Mouse (Mus musculus): ENCODE measurements at regions not wholly inside any gene's neighbourhood (a gene's known extent, or its start where the extent isn't known, plus 50 kb on each side); places are given as distances from the start of the nearest gene placed in this dataset.
A peak's percentile ranks its signal among the peaks of the same experiment; 100 is the strongest.

DNA sequence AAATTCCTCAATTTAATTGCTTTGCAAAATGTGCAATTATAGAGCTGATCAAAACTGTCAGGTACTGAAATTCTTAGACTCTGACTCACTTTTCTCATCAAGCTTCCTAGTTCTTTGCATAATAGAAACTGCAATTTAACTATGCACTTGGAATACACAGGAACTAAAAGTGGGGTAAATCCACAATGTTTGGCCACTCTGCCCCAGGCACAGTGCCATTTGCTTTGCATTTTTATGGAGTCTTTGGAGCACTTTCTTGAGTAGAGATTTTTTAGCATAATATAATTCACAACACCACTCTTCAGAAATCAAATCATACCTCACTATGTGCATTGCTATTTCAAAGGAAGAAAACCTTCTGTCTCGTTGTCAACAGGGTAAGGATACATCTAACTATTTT, 414.5 kb upstream of the A730009L09Rik start:
- DNase-seq = no peak

DNA sequence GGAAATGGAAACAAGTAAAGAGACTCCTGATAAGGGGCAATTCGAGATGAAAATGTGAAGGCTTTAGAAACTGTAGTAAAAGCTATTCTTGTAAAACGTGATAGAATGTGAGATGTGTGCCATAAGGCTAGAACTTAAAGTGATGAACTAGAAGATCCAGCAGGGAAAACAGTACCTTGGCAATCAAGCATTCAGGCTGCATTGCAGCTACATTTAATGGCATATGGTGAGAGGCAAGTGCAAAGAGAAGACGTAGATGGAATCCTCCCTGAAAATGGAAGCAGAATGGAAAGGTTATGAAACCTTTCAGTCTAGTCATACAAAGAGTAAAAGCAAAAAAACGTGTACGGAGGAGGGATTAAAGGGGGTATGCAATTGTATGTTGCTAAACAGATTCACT, 403.3 kb upstream of the A730009L09Rik start:
- DNase-seq = no peak

DNA sequence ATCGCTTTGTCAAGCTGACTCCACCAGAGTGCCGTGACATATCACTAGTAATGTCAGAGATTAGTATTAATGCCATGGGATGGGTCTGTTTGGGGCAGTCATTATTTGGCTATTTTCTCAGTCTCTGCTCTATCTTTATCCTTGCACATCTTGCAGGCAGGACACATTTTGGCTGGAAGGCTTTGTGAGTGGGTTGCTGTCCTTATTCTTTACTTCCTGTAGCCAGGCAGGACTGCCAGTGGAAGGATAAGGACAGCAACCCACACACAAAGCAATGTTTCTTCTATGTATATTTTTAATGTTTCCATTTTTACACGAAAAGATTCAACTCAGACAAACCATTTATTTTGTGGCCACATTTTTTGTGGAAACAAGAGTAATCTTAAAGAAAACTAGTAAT, 397.4 kb upstream of the A730009L09Rik start:
- no peak for DNase-seq

DNA sequence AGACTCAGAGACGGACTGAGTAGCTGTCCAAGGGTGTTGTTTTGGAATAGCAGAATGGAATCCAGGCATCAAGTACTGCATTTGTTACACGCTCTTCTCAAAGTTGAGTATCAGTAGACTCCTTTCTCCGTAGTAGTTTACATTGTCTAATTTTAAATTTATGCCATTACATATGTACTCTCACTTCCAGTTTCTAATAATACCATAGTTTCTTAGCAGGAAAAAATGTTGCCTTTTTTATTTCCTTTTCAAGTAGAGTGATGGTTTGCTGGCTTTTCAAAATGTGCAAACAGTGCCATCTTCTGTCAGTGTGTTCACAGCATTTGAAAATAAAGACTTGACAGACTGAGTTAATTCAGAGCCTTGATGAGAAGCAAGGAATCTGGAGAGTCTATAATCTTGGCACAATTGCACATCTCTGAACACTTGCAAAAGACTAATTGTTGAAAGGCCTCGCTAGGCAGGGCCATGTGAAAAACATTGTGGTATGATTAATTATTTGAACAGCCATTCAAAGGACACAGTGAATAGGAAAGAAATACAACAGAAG, 379.2 kb upstream of the A730009L09Rik start:
- peak; percentile 12 to 42 for DNase-seq

DNA sequence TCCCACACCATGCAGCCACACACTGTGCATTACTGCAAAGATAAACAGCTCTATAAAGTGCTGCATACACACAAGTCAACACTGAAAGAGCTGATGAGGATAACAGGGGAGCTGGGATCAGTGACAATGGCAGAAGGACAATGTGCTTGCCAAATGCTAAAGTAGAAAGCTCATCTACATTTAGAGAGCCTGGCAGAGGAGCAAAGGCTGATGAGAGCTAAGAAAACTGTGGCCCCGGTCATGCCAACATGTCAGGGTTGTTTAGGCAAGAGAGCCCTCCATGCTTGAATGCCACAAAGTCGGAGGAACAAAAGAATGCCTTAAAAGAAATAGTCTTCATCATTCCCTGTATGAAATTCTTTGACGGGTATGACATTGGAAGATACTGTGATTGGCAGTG, 363.0 kb upstream of the A730009L09Rik start:
- DNase-seq = peak; percentile 6 to 10

DNA sequence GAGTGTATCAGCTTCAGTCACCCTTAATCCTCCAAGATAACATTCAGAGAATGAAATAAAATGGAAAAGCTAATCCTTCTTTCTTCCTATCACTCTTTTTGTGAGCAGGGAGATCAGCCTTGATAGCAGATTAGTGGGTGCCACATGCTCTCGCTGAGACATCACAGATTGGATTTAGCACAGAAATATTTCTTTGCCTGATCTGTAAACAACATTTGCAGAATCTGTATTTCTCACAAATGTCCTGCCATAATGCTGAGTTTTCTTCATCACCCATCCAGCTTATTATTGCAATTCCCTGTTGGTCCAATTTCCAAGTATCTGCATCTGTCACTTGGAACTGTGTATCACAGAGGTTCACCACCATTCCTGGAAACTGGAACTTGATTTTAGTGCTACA, 342.8 kb upstream of the A730009L09Rik start:
- no peak for DNase-seq

All from cerebellum, postnatal 25 days (tissue).